Mouse (Mus musculus): ENCODE data around the gene Atrnl1.

GRCm38 (mm10) chr19:57586172-57586571 is 24.7 kb upstream of the Atrnl1 start:
- TF ChIP-seq POLR2A (IDR thresholded peaks at IDR 0.05; ENCODE audit: insufficient read depth, low read length) (no peak), CTCF (IDR thresholded peaks at IDR 0.05; ENCODE audit: low read depth, low read length) (no peak)
